Mouse (Mus musculus): ENCODE data around the gene Thop1.

DNA sequence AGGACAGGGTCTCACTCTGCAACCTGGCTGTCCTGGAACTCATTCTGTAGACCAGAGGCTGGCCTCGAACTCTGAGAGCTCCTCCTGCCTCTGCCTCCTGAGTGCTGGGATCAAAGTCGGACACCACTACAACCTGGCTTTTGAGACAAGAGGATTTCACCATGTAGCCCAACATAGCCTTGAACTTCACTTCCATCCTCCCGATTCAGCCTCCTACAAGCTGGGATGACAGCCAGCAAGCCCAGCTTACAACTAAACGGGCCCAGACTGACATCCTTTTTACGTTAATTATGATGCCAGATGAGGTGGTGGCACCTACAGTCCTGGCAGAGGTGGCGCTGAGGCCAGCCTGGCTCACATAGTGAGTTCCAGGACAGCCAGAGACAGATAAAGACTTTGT, 10.9 kb upstream of the Thop1 start:
- no peak for TF ChIP-seq POLR2A (IDR thresholded peaks at IDR 0.05; ENCODE audit: insufficient read length, low read depth)
- no peak for TF ChIP-seq TCF3 (IDR thresholded peaks at IDR 0.05; ENCODE audit: insufficient read length, low read depth)
- TF ChIP-seq USF1 (IDR thresholded peaks at IDR 0.05; ENCODE audit: low read depth), result no peak
- no peak for TF ChIP-seq POLR2AphosphoS2 (IDR thresholded peaks at IDR 0.05; ENCODE audit: insufficient read length, low read depth)
- no peak for TF ChIP-seq MYOD1 (IDR thresholded peaks at IDR 0.05; ENCODE audit: control insufficient read depth in 1 of 3, insufficient read length in 2 of 3, low read depth in 2 of 3)
- TF ChIP-seq MAX (IDR thresholded peaks at IDR 0.05; ENCODE audit: low read depth), result no peak
- TF ChIP-seq CEBPB (IDR thresholded peaks at IDR 0.05; ENCODE audit: insufficient read depth, poor library complexity, severe bottlenecking), result no peak
- no peak for TF ChIP-seq SRF (IDR thresholded peaks at IDR 0.05; ENCODE audit: control insufficient read depth, insufficient read length, low read depth)
- no peak for TF ChIP-seq E2F4 (IDR thresholded peaks at IDR 0.05; ENCODE audit: insufficient read depth)
- no peak for TF ChIP-seq TCF12 (IDR thresholded peaks at IDR 0.05; ENCODE audit: insufficient read depth, poor library complexity, severe bottlenecking)

All from myocyte (in vitro differentiated cells).